Mouse (Mus musculus) frontal cortex, adult 2 months (tissue): ENCODE results near the gene Bmpr1b. TPM values are rescaled to one million over a fixed set of nuclear protein-coding genes. Genes with fewer than 3 reads are reported as not detected.

Source experiments
- DNase-seq, 2 experiments: peaks; one replicate each; pipeline ENCODE4 v3.0.0; 2022; ENCODE audit warnings: low spot score in 1 of 2; ENCODE audit errors: extremely low spot score in 1 of 2
- polyA plus RNA-seq: library from polyadenylated mRNA; depleted of rRNA; stranded (reverse); fragments of >200 nt; gene quantifications from 2 replicates; pipeline ENCODE4 v1.2.3, GENCODE M21; 2012

Gene Bmpr1b
- polyA plus RNA-seq, 1 experiment, result 11.8 TPM

- no peak for DNase-seq
Measured at GRCm38 (mm10) chr3:142114762-142115316, 54.4 kb downstream of the Bmpr1b start.

DNA sequence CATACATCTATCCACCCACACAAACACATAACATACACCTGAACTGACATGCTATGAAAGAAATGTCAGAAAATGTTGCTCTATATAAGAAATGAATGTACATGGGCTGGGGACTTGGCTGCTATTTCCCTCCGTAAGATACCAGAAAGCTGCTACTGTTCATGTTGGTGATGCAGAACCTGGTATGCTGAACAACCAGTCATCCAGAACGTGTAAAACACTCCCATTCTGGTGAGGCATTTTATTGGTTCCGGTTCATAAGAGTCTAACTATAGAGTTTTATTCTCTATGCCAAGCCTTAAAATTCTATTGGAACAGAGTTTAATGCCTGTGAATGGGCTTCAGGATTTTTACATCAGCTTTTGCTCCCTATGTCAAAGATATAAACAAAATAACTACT is 55.0 kb downstream of the Bmpr1b start:
- DNase-seq, result no peak

DNA sequence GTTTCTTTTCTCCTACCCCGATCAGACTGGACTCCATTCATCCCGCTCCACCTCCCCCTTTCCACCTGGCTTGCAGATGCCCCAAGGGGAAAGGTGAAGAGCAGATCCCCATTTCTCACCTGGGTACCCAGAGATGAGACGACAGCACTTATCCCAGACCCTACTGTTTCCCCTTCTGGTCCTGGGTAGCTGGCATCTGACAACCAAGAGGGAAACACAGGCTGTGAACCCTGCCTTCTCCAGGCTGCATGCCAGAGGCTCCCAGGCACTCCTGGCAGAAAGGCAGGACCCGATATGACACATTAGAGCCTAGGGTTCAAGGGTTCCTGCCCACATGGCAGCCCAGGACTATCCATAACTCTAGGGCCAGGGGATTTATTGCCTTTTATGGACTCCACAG is 56.0 kb downstream of the Bmpr1b start:
- no peak for DNase-seq

DNA sequence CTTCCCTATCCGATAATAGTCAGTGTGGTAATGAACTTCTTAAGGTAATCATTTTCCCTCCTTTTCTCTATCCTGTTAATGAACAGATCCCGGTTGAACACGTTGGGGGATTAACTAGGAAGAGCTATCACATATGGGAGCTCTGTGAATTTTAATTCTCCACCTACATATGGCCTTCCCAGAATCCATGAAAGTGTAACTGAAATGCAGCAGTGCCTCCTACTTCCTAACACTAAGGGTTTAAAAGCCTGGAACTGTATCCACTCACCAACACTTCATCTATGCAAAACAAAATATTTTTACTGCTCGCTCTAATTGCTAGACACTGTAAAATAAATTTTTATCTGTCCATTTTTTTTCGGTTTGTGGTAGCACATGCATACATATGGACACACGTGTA is 63.0 kb downstream of the Bmpr1b start:
- DNase-seq, result peak in 1 of 2 experiments; percentile 26

GRCm38 (mm10) chr3:142104027-142104805 is 65.0 kb downstream of the Bmpr1b start:
- no peak for DNase-seq

DNA sequence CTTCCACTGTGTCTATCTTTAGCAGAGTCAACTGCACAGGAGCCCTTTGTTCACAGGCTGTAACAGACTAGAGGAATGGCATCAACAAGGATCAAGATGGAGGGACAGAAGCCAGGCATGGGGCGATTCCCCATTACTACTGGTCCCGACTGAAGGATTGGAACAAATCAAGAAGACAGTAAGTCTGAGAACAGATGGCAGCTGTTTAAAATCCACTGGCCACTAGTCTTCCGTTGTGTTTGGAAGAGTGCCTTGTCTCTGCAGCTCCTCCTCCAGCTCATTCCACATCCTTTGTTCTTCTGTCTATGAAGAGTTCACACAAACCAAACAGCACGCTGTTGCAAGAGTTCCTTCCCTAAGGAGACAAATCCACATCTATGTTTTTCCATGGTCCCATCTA is 65.6 kb downstream of the Bmpr1b start:
- DNase-seq, result no peak

- no peak for DNase-seq
Measured at GRCm38 (mm10) chr3:142099151-142099550, 70.1 kb downstream of the Bmpr1b start.

DNA sequence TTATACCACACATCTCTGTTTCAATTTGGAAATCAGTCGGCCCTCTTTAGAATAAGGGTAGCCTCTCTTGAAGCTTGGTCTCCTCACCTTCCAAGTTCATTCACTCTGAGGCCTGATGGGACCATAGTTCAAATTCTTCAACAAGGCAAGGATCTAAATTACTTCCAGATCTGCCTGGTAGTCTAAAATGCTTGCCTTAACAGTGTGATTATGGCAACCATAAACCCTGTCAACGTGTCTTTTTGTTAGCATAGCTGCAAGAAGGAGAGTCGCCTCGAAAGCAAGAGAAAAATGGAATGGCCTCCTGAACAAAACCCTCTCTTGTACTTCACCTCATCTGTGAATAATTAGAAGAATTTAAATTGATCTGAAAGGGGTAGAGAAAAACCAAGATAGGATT is 75.2 kb downstream of the Bmpr1b start:
- DNase-seq, result no peak

DNA sequence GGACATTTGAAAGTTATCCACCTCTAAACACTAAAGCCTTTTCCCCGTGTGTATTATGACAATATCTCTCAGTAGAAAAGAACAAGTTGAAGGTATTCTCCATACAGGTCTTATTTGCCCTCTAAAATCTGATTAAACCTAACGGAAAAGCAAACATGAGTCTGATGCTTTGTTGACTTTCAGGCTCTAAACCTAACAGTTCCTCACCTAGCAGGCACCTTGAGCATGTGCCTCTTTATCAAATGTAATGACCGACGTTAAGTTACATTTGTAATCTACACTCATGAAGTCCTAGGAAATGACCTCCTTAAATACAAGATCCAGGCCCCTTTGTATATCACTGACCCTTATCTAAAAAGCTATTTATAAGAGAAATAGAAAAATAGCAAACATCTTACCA is 79.5 kb downstream of the Bmpr1b start:
- DNase-seq, result no peak

DNA sequence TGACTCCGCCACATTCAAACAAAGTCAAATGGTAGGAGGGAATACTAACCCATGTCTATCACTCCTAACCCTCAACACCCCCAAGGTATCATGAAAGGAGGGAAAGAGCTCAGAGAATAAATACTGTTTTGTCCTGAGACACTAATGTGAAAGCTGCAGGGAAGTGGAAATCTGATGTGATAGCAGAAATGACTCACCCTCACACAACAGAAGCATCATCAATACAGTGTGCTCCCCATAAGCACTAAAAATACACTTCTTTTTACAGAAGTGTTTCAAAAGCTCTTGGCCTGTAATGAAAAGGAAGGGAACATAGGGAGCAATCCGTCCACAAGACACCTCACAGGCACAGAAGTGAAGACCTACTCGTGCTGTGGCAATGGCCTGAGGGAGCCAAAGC is 83.3 kb downstream of the Bmpr1b start:
- peak in 1 of 2 experiments; percentile 5 for DNase-seq

GRCm38 (mm10) chr3:142084091-142084490 is 85.1 kb downstream of the Bmpr1b start:
- DNase-seq, result no peak

- DNase-seq, result no peak
Measured at GRCm38 (mm10) chr3:142077723-142078302, 91.4 kb downstream of the Bmpr1b start.

- DNase-seq, result no peak
Measured at GRCm38 (mm10) chr3:142071601-142072000, 97.6 kb downstream of the Bmpr1b start.

DNA sequence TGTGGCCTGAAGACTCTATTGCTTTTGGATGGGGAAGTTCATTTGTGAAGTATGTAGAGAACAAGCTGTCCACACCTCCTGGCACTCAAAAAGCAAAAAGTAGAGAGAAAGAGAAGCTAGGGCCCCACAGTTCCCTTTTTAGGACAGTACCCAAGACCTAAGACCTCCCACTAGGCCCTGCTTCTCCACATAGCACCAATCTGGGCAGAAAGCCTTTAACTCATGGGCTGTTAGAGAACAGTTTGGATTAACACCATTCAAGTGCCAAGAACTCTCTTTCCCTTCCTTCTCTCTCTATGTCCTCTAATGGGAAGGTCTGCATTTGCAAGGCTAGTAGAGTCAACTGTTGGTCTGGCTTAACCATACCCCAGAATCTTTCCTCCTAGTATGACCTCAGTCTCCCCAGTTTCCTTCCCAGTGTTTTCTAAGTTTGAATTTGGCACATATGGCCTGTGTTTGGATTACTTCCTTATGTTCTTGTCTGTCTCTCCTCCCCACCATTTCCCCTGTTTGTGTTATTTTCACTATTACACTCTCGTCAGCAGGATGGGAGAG is 102.4 kb downstream of the Bmpr1b start:
- no peak for DNase-seq

DNA sequence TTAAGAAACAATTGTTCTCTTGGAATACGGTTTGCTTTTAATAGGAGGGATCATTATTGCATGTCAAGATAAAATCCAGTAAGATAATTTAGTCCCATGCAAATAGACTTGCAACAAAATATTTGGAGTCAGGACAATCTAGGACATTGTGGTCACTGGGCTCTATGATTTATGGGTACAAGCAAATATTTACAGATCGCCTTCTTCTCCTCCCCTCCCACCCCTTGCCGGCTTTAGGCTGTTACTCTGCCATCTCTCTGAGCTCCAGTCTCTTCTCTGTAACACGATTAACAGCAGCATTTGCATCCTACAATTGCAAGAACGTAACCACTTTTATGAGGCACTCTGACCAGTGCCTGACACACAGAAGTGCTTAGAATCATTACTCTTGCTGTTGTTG is 104.1 kb downstream of the Bmpr1b start:
- DNase-seq, result no peak

DNA sequence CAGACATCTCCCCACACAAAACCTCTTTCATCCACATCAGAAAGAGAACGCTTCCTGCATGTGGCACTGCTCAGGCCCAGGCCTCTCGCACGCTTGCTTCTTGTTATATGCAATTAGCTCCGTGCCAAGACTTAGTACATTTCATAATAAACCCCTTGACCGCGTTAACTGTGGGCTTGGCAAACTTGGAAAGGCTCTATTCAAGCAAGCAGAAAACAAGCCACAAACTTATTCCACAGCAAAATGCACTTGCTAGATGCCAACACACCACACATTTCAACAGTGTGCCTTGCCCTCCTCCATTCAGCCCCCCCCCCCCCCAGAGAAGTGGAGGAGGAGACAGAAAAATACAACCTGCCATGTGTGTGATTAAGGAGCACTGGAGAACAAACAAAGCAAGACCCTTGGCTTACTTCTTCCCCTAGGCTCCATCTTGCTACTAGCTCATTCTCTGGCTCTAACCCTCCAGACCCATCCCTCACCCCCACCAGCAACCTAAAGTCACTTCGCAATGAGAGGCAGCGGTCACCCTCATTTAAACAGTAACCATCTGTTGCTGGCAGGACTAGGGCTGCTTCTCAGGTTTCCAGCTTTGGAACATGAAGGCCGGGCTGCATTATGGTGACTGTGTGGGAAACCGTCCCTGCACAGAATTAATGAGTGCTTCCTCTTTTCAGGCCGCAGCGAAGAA is 105.5 kb downstream of the Bmpr1b start:
- peak in 1 of 2 experiments; percentile 12 for DNase-seq

DNA sequence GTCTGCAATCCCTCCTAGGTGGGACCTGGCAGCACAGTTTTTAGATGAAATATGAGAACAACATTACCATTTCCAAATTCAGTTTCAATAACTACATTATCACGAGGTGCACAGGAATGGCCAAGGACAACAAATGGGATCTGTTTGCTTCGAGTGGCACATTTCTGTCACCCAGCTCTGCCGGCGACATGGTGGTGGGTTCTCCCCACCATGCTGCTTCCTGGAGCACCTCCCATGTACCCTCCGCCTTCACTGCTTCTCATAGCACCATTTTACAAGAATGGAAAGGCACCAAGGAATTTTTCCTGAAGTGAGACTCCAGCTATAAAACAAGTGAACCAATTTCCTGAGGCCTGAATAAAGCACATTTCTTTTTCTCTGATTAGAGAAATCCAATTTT is 108.0 kb downstream of the Bmpr1b start:
- DNase-seq, result no peak

- DNase-seq, result no peak
Measured at GRCm38 (mm10) chr3:142059890-142060289, 109.3 kb downstream of the Bmpr1b start.

GRCm38 (mm10) chr3:142050681-142051080 is 118.5 kb downstream of the Bmpr1b start:
- no peak for DNase-seq

- no peak for DNase-seq
Measured at GRCm38 (mm10) chr3:142049610-142050009, 119.6 kb downstream of the Bmpr1b start.

GRCm38 (mm10) chr3:142049093-142049492 is 120.1 kb downstream of the Bmpr1b start:
- DNase-seq, result no peak
